Comparison of ENCODE assay signal across 9 mouse cellular contexts in the genomic region with DNA sequence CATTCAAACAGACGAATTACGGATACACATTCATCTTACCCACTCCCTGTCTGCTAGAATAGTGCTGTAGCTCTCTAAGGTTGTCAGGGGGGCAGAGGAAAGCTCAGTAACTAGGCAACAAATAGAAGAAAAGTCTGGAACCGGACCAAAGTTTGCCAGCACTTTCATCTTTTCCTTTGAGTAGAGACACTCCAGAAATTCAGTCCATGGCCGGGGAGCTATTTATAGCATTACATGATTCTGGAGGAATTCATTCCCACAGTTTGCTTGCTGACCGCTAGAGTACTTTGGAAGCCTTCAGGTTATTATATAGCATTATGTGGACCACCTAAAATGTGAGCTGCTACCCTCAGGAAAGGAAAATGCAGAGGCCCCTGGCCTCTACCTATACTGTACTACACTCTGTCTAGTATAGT. TPM values are rescaled to one million over a fixed set of nuclear protein-coding genes. Genes with fewer than 3 reads are reported as not detected.
DNase-seq lines count a peak whose midpoint lies in the region; ATAC-seq and TF ChIP-seq lines count a peak whose summit lies in the region.
"Had no signal": no experiment of that assay in that cellular context is flagged by ENCODE, and none has a peak within 500 bp of the region (broad histone marks: within the 10 kb centered on the region; RNA-seq: fewer than 3 reads in every experiment).

No protein-coding gene starts in this region.

- WGBS in limb, embryonic 14.5 days, result 61% methylated on average over 5 of the region's 5 CpGs
- 88% methylated on average over 5 of the region's 5 CpGs for WGBS in limb, embryonic 10.5 days
- 25% methylated on average over 5 of the region's 5 CpGs for WGBS in hindbrain, embryonic 16.5 days
- 36% methylated on average over 5 of the region's 5 CpGs for WGBS in small intestine, adult 2 months

- H3K9ac ChIP-seq in limb, embryonic 14.5 days (ENCODE audit: low read depth, low read length, severe bottlenecking), result no peak overlapping the region
- no peak overlapping the region for H3K9ac ChIP-seq in hindbrain, embryonic 16.5 days (ENCODE audit: low read depth, low read length)

- no peak overlapping the region for H3K27ac ChIP-seq in limb, embryonic 14.5 days (replicated peaks; ENCODE audit: low read depth, low read length)
- no peak overlapping the region for H3K27ac ChIP-seq in limb, embryonic 10.5 days
- no peak overlapping the region for H3K27ac ChIP-seq in hindbrain, embryonic 16.5 days (ENCODE audit: low read depth, low read length)
- H3K27ac ChIP-seq in small intestine, adult 2 months (ENCODE audit: insufficient read depth, low read depth, low read length), result peak overlapping the region; percentile 49; the same call in 1 of the 2 replicates

- DNase-seq in adrenal gland, adult (ENCODE audit: inconsistent age in 2 of 2, low spot score in 1 of 2), result peak; percentile 59 to 88
- no peak for DNase-seq in adrenal gland, adult 8-10 months
- DNase-seq in limb, embryonic 14.5 days (ENCODE audit: low spot score), result peak; percentile 58
- no peak for DNase-seq in limb, embryonic 10.5 days (ENCODE audit: low spot score)
- DNase-seq in adipocyte (ENCODE audit: low spot score), result no peak
- DNase-seq in cerebellum, adult 9-10 months, result no peak
- DNase-seq: thymus, postnatal 4 days had no signal

- no peaks in the 10 kb centered on the region for H3K9me3 ChIP-seq in limb, embryonic 14.5 days (ENCODE audit: control insufficient read depth, low read length)
- H3K9me3 ChIP-seq in limb, embryonic 10.5 days (replicated peaks), result no peaks in the 10 kb centered on the region
- H3K9me3 ChIP-seq in hindbrain, embryonic 16.5 days (ENCODE audit: control insufficient read depth, low read length), result no peaks in the 10 kb centered on the region

- TF ChIP-seq POLR2A in limb, embryonic 14.5 days (IDR thresholded peaks at IDR 0.05; ENCODE audit: borderline replicate concordance, extremely low read depth, insufficient read depth, insufficient read length), result no peak
- TF ChIP-seq POLR2A in small intestine, adult 2 months (IDR thresholded peaks at IDR 0.05; ENCODE audit: low read depth, low read length), result no peak

- TF ChIP-seq CTCF in small intestine, adult 2 months (IDR thresholded peaks at IDR 0.05; ENCODE audit: extremely low read depth, insufficient read length, insufficient replicate concordance, low read depth, low read length), result no peak

- no peaks in the 10 kb centered on the region for H3K36me3 ChIP-seq in limb, embryonic 14.5 days (ENCODE audit: control insufficient read depth, insufficient read depth, low read length)
- H3K36me3 ChIP-seq in limb, embryonic 10.5 days, result no peaks in the 10 kb centered on the region
- H3K36me3 ChIP-seq in hindbrain, embryonic 16.5 days (ENCODE audit: control insufficient read depth, insufficient read depth, low read length), result no peaks in the 10 kb centered on the region
- no peaks in the 10 kb centered on the region for H3K36me3 ChIP-seq in small intestine, adult 2 months (ENCODE audit: control insufficient read depth, insufficient read depth, low read length)

- no peak overlapping the region for H3K4me2 ChIP-seq in limb, embryonic 14.5 days (replicated peaks; ENCODE audit: low read depth, low read length, severe bottlenecking)
- no peak overlapping the region for H3K4me2 ChIP-seq in hindbrain, embryonic 16.5 days (ENCODE audit: low read length)

- H3K27me3 ChIP-seq in limb, embryonic 14.5 days (ENCODE audit: control insufficient read depth, insufficient read depth, low read length), result no peaks in the 10 kb centered on the region
- H3K27me3 ChIP-seq in limb, embryonic 10.5 days (ENCODE audit: low read depth, poor library complexity, severe bottlenecking), result no peaks in the 10 kb centered on the region
- no peaks in the 10 kb centered on the region for H3K27me3 ChIP-seq in hindbrain, embryonic 16.5 days (replicated peaks; ENCODE audit: control insufficient read depth, insufficient read depth, low read length)
- no peaks in the 10 kb centered on the region for H3K27me3 ChIP-seq in small intestine, adult 2 months (ENCODE audit: control insufficient read depth, insufficient read depth, low read length)

- ATAC-seq in limb, embryonic 14.5 days (ENCODE audit: low FRiP score, low read depth), result no peak
- ATAC-seq in hindbrain, embryonic 16.5 days, result peak; percentile 73

- H3K4me1 ChIP-seq in limb, embryonic 14.5 days (ENCODE audit: control insufficient read depth, insufficient read depth, low read length), result peaks cover 14% of the 10 kb centered on the region
- H3K4me1 ChIP-seq in limb, embryonic 10.5 days, result peaks cover 13% of the 10 kb centered on the region
- H3K4me1 ChIP-seq in hindbrain, embryonic 16.5 days (ENCODE audit: control insufficient read depth, insufficient read depth, low read depth, low read length), result peaks cover 6% of the 10 kb centered on the region
- H3K4me1 ChIP-seq in small intestine, adult 2 months (ENCODE audit: control insufficient read depth, insufficient read depth, insufficient read length, low read length), result peaks cover 24% of the 10 kb centered on the region

- H3K4me3 ChIP-seq in limb, embryonic 14.5 days (replicated peaks; ENCODE audit: low read length), result no peak overlapping the region
- H3K4me3 ChIP-seq in limb, embryonic 10.5 days, result no peak overlapping the region
- no peak overlapping the region for H3K4me3 ChIP-seq in hindbrain, embryonic 16.5 days (ENCODE audit: low read length)
- no peak overlapping the region for H3K4me3 ChIP-seq in small intestine, adult 2 months (ENCODE audit: low read depth, low read length)

RNA-seq across cellular contexts. Expression of gene Camk2d, which starts 43.0 kb away (rescaled TPM):
- total RNA-seq in adrenal gland, adult 8-10 months (2022), result 100 to 1,000 TPM in 2 of 4 experiments, 10 to 100 TPM in 2; 95.9 to 132 (median 106) TPM
- 40.0 and 46.0 TPM in 2 replicates for polyA plus RNA-seq in limb, embryonic 14.5 days (2012; rRNA removed)
- polyA plus RNA-seq in limb, embryonic 14.5 days (2014; fragmentation: Nextera tagmentation; extraction: Ambion mirVana), result 37.4 and 43.4 TPM in 2 replicates
- 13.4 and 13.5 TPM in 2 replicates for polyA plus RNA-seq in limb, embryonic 10.5 days (2016; fragmentation: Nextera tagmentation; extraction: Ambion mirVana)
- polyA plus RNA-seq in hindbrain, embryonic 16.5 days (2015; fragmentation: Nextera tagmentation; extraction: Ambion mirVana), result 81.6 and 88.9 TPM in 2 replicates
- polyA plus RNA-seq in small intestine, adult 2 months (2012; rRNA removed), result 22.1 and 89.5 TPM in 2 replicates

Comparison
In these comparisons a context has a peak if more than half of its experiments do, and no peak if none do; other contexts are left out.
1. DNase-seq: peak in adrenal gland, adult (2 of 2) and limb, embryonic 14.5 days (single experiment); none in adrenal gland, adult 8-10 months (single experiment), limb, embryonic 10.5 days (single experiment), adipocyte (single experiment) and cerebellum, adult 9-10 months (single experiment).